Mouse (Mus musculus) frontal cortex, postnatal 36 days (tissue): ENCODE measurements around the gene Pacsin2.
"Not testable (repeated sequence)": the region's sequence is repeated elsewhere in the genome, so short reads cannot be mapped to it uniquely, and the experiment has no call there.

Experiments used
- DNase-seq, 2 experiments: peaks; one replicate each; pipeline ENCODE4 v3.0.0; 2022; ENCODE audit warnings: low spot score in 2 of 2

The Pacsin2 gene

GRCm38 (mm10) chr15:83479818-83480217, 15.4 kb upstream of the Pacsin2 start:
- DNase-seq: no peak

- DNase-seq: no peak
Measured at GRCm38 (mm10) chr15:83478096-83478495, 13.7 kb upstream of the Pacsin2 start.

GRCm38 (mm10) chr15:83476593-83477273, 12.3 kb upstream of the Pacsin2 start:
- no peak for DNase-seq

- DNase-seq: no peak
Measured at GRCm38 (mm10) chr15:83474466-83474836, 10.0 kb upstream of the Pacsin2 start.

- no peak for DNase-seq
Measured at GRCm38 (mm10) chr15:83473832-83474465, 9.5 kb upstream of the Pacsin2 start.

- DNase-seq: no peak
Measured at GRCm38 (mm10) chr15:83473251-83473650, 8.8 kb upstream of the Pacsin2 start.

GRCm38 (mm10) chr15:83471476-83471875, 7.1 kb upstream of the Pacsin2 start:
- peak in 1 of 2 experiments; percentile 13 for DNase-seq

- no peak for DNase-seq
Measured at GRCm38 (mm10) chr15:83470443-83470842, 6.0 kb upstream of the Pacsin2 start.

GRCm38 (mm10) chr15:83469279-83469821, 4.9 kb upstream of the Pacsin2 start:
- no peak for DNase-seq

- no peak for DNase-seq
Measured at GRCm38 (mm10) chr15:83467232-83467966, 3.0 kb upstream of the Pacsin2 start.

GRCm38 (mm10) chr15:83466331-83466730, 1.9 kb upstream of the Pacsin2 start:
- DNase-seq: no peak

GRCm38 (mm10) chr15:83464905-83465650, 672 bp upstream of the Pacsin2 start:
- no peak for DNase-seq

- no peak for DNase-seq
Measured at GRCm38 (mm10) chr15:83463369-83464082, 880 bp downstream of the Pacsin2 start.

- not testable (repeated sequence) for DNase-seq
Measured at GRCm38 (mm10) chr15:83462349-83462748, 2.1 kb downstream of the Pacsin2 start.

- DNase-seq: no peak
Measured at GRCm38 (mm10) chr15:83460891-83461290, 3.5 kb downstream of the Pacsin2 start.

GRCm38 (mm10) chr15:83457541-83457940, 6.9 kb downstream of the Pacsin2 start:
- no peak for DNase-seq

- no peak for DNase-seq
Measured at GRCm38 (mm10) chr15:83455637-83456036, 8.8 kb downstream of the Pacsin2 start.

- DNase-seq: no peak
Measured at GRCm38 (mm10) chr15:83455034-83455433, 9.4 kb downstream of the Pacsin2 start.

GRCm38 (mm10) chr15:83454419-83454818, 10.0 kb downstream of the Pacsin2 start:
- DNase-seq: no peak

- no peak for DNase-seq
Measured at GRCm38 (mm10) chr15:83453879-83454278, 10.5 kb downstream of the Pacsin2 start.

- DNase-seq: no peak
Measured at GRCm38 (mm10) chr15:83452219-83452760, 12.1 kb downstream of the Pacsin2 start.
